Mouse (Mus musculus): ENCODE data around the gene Lyrm4. TPM values are rescaled to one million over a fixed set of nuclear protein-coding genes. Genes with fewer than 3 reads are reported as not detected.
A peak's percentile ranks its signal among the peaks of the same experiment; 100 is the strongest.

The Lyrm4 gene
- 28.4 and 29.9 TPM in 2 replicates for polyA plus RNA-seq (2014; fragmentation: Nextera tagmentation; extraction: Ambion mirVana)

GRCm38 (mm10) chr13:36117143-36118014 lies at the start of gene Lyrm4, which contains the start of gene Fars2:
TSS of gene Lyrm4 (minus strand) at chr13:36117526.
TSS of gene Fars2 (plus strand) at chr13:36117412.
- Histone ChIP-seq H3K27me3 (ENCODE audit: control insufficient read depth, insufficient read depth, low read length) (no peaks in the 10 kb centered on the region), H3K27ac (ENCODE audit: low read depth, low read length) (peak within 1 kb of the TSS; percentile 95), H3K4me1 (ENCODE audit: control insufficient read depth, insufficient read depth, low read length) (peaks cover 4% of the 10 kb centered on the region; the same call in 1 of the 2 replicates), H3K36me3 (ENCODE audit: control insufficient read depth, insufficient read depth, low read length) (no peaks in the 10 kb centered on the region), H3K9ac (ENCODE audit: low read depth, low read length) (peak within 1 kb of the TSS; percentile 76), H3K4me2 (replicated peaks; ENCODE audit: low read depth, low read length) (peak within 1 kb of the TSS; percentile 81), H3K9me3 (ENCODE audit: control insufficient read depth, low read length) (no peaks in the 10 kb centered on the region), H3K4me3 (ENCODE audit: low read length) (peak within 1 kb of the TSS; percentile 59)
- ATAC-seq (ENCODE audit: low FRiP score, low TSS enrichment): peak; percentile 99
- under 1% methylated on average over 67 of the region's 75 CpGs for WGBS

- Histone ChIP-seq H3K4me2 (replicated peaks; ENCODE audit: low read depth, low read length) (no peak overlapping the region), H3K9me3 (ENCODE audit: control insufficient read depth, low read length) (no peaks in the 10 kb centered on the region), H3K27ac (ENCODE audit: low read depth, low read length) (no peak overlapping the region), H3K9ac (ENCODE audit: low read depth, low read length) (no peak overlapping the region), H3K4me3 (ENCODE audit: low read length) (no peak overlapping the region), H3K36me3 (ENCODE audit: control insufficient read depth, insufficient read depth, low read length) (no peaks in the 10 kb centered on the region), H3K27me3 (ENCODE audit: control insufficient read depth, insufficient read depth, low read length) (no peaks in the 10 kb centered on the region), H3K4me1 (ENCODE audit: control insufficient read depth, insufficient read depth, low read length) (no peaks in the 10 kb centered on the region)
- ATAC-seq (ENCODE audit: low FRiP score, low TSS enrichment): no peak
- WGBS: 85% methylated on average over 1 of the region's 1 CpGs
Measured at GRCm38 (mm10) chr13:36163898-36164297, 46.6 kb upstream of the Lyrm4 start.

DNA sequence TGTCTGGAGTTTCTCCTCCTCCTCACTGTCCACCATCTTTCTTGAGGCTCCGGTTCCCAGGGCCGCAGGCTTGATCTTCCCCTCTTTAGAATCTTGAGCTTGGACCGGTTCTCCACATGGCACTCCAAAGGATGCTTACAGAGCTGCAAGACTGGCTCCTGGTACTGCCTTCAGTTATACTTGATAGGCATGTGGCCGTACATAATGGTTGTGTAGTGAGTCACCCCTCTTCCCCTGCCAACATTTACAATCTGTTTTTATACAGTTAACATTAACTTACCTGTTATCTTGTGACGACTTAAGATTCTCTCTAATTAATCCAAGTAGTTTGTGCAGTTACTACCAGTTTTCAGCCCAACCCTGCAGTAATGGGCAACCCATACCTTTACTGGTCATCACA lies 46.1 kb upstream of the Lyrm4 start:
- H3K36me3 ChIP-seq (ENCODE audit: control insufficient read depth, insufficient read depth, low read length): no peaks in the 10 kb centered on the region
- WGBS: 90% methylated on average over 5 of the region's 5 CpGs
- no peak overlapping the region for H3K4me3 ChIP-seq (ENCODE audit: low read length)
- no peaks in the 10 kb centered on the region for H3K9me3 ChIP-seq (ENCODE audit: control insufficient read depth, low read length)
- H3K27ac ChIP-seq (ENCODE audit: low read depth, low read length): no peak overlapping the region
- no peak overlapping the region for H3K9ac ChIP-seq (ENCODE audit: low read depth, low read length)
- H3K4me1 ChIP-seq (ENCODE audit: control insufficient read depth, insufficient read depth, low read length): no peaks in the 10 kb centered on the region
- no peaks in the 10 kb centered on the region for H3K27me3 ChIP-seq (ENCODE audit: control insufficient read depth, insufficient read depth, low read length)
- no peak for ATAC-seq (ENCODE audit: low FRiP score, low TSS enrichment)
- no peak overlapping the region for H3K4me2 ChIP-seq (replicated peaks; ENCODE audit: low read depth, low read length)

DNA sequence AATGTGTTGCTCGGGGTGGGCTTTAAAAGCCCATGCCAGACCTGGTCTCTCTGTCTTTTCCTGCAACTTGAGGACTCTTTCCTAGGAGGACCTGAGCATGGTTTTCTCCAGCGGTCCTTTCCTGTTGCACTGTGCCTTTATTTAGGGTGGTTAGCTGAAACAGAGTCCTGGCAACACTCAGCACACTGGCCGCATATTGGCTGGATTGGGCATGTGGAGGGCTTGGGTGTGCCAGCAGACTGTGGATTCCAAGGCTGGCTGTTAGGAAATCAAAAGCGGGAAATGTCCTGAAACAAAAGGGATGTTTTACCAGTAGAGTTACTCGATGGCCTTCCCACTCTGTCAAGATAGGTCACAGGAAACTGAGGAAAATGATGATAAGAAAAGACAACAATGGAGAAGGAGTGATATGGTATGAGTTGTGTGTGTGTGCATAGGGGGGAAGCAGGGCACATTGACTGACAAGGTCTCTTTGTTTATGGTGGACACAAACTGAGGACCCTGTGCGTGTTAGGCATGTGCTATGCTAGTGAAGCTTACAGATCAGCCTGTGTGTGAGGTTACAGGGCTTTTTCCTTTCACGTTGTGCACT lies 39.1 kb upstream of the Lyrm4 start:
- H3K4me3 ChIP-seq (ENCODE audit: low read length): no peak overlapping the region
- H3K4me1 ChIP-seq (ENCODE audit: control insufficient read depth, insufficient read depth, low read length): no peaks in the 10 kb centered on the region
- H3K27me3 ChIP-seq (ENCODE audit: control insufficient read depth, insufficient read depth, low read length): no peaks in the 10 kb centered on the region
- no peak for ATAC-seq (ENCODE audit: low FRiP score, low TSS enrichment)
- no peaks in the 10 kb centered on the region for H3K9me3 ChIP-seq (ENCODE audit: control insufficient read depth, low read length)
- no peak overlapping the region for H3K4me2 ChIP-seq (replicated peaks; ENCODE audit: low read depth, low read length)
- H3K27ac ChIP-seq (ENCODE audit: low read depth, low read length): no peak overlapping the region
- H3K9ac ChIP-seq (ENCODE audit: low read depth, low read length): no peak overlapping the region
- WGBS: 90% methylated on average over 7 of the region's 7 CpGs
- no peaks in the 10 kb centered on the region for H3K36me3 ChIP-seq (ENCODE audit: control insufficient read depth, insufficient read depth, low read length)

- no peak for ATAC-seq (ENCODE audit: low FRiP score, low TSS enrichment)
- Histone ChIP-seq H3K27me3 (ENCODE audit: control insufficient read depth, insufficient read depth, low read length) (no peaks in the 10 kb centered on the region), H3K36me3 (ENCODE audit: control insufficient read depth, insufficient read depth, low read length) (no peaks in the 10 kb centered on the region), H3K9me3 (ENCODE audit: control insufficient read depth, low read length) (no peaks in the 10 kb centered on the region), H3K27ac (ENCODE audit: low read depth, low read length) (no peak overlapping the region), H3K4me3 (ENCODE audit: low read length) (no peak overlapping the region), H3K9ac (ENCODE audit: low read depth, low read length) (no peak overlapping the region), H3K4me2 (replicated peaks; ENCODE audit: low read depth, low read length) (no peak overlapping the region), H3K4me1 (ENCODE audit: control insufficient read depth, insufficient read depth, low read length) (no peaks in the 10 kb centered on the region)
- WGBS: 78% methylated on average over 5 of the region's 5 CpGs
Measured at GRCm38 (mm10) chr13:36152728-36153498, 35.6 kb upstream of the Lyrm4 start.

DNA sequence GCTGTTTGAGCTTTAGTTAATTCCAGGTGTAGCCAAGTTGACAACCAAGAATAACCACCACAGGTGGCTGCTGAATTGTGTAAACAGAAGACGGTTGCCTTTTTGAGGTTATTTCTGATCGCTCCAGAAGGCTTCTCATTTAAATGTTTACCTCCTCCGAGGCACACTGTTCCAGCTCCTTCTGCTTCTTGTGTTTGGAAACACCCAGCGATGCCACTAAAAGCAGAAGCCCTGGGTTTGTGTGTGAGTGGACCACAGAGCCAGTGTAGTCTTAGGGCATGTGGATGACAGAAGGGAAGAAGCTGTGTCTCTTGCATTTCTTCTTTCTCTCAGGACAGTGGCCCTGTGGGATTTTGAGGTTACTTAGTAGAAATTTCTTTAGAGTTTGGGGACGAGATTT lies 32.9 kb upstream of the Lyrm4 start:
- Histone ChIP-seq H3K4me2 (replicated peaks; ENCODE audit: low read depth, low read length) (no peak overlapping the region), H3K4me1 (ENCODE audit: control insufficient read depth, insufficient read depth, low read length) (no peaks in the 10 kb centered on the region), H3K9ac (ENCODE audit: low read depth, low read length) (no peak overlapping the region), H3K27ac (ENCODE audit: low read depth, low read length) (no peak overlapping the region), H3K36me3 (ENCODE audit: control insufficient read depth, insufficient read depth, low read length) (no peaks in the 10 kb centered on the region), H3K27me3 (ENCODE audit: control insufficient read depth, insufficient read depth, low read length) (no peaks in the 10 kb centered on the region), H3K9me3 (ENCODE audit: control insufficient read depth, low read length) (no peaks in the 10 kb centered on the region), H3K4me3 (ENCODE audit: low read length) (no peak overlapping the region)
- 83% methylated on average over 5 of the region's 5 CpGs for WGBS
- ATAC-seq (ENCODE audit: low FRiP score, low TSS enrichment): no peak

GRCm38 (mm10) chr13:36149175-36149939 lies 32.0 kb upstream of the Lyrm4 start:
- H3K27ac ChIP-seq (ENCODE audit: low read depth, low read length): no peak overlapping the region
- no peaks in the 10 kb centered on the region for H3K4me1 ChIP-seq (ENCODE audit: control insufficient read depth, insufficient read depth, low read length)
- H3K9me3 ChIP-seq (ENCODE audit: control insufficient read depth, low read length): no peaks in the 10 kb centered on the region
- no peaks in the 10 kb centered on the region for H3K36me3 ChIP-seq (ENCODE audit: control insufficient read depth, insufficient read depth, low read length)
- H3K9ac ChIP-seq (ENCODE audit: low read depth, low read length): no peak overlapping the region
- ATAC-seq (ENCODE audit: low FRiP score, low TSS enrichment): no peak
- H3K27me3 ChIP-seq (ENCODE audit: control insufficient read depth, insufficient read depth, low read length): no peaks in the 10 kb centered on the region
- no peak overlapping the region for H3K4me2 ChIP-seq (replicated peaks; ENCODE audit: low read depth, low read length)
- WGBS: 68% methylated on average over 6 of the region's 6 CpGs
- no peak overlapping the region for H3K4me3 ChIP-seq (ENCODE audit: low read length)

- WGBS: 74% methylated on average over 1 of the region's 1 CpGs
- H3K4me2 ChIP-seq (replicated peaks; ENCODE audit: low read depth, low read length): no peak overlapping the region
- H3K4me1 ChIP-seq (ENCODE audit: control insufficient read depth, insufficient read depth, low read length): no peaks in the 10 kb centered on the region
- H3K36me3 ChIP-seq (ENCODE audit: control insufficient read depth, insufficient read depth, low read length): no peaks in the 10 kb centered on the region
- H3K27me3 ChIP-seq (ENCODE audit: control insufficient read depth, insufficient read depth, low read length): no peaks in the 10 kb centered on the region
- H3K4me3 ChIP-seq (ENCODE audit: low read length): no peak overlapping the region
- no peaks in the 10 kb centered on the region for H3K9me3 ChIP-seq (ENCODE audit: control insufficient read depth, low read length)
- no peak overlapping the region for H3K9ac ChIP-seq (ENCODE audit: low read depth, low read length)
- ATAC-seq (ENCODE audit: low FRiP score, low TSS enrichment): no peak
- no peak overlapping the region for H3K27ac ChIP-seq (ENCODE audit: low read depth, low read length)
Measured at GRCm38 (mm10) chr13:36145601-36146000, 28.3 kb upstream of the Lyrm4 start.
